Mouse (Mus musculus): ENCODE measurements around the gene Tagap. TPM values are rescaled to one million over a fixed set of nuclear protein-coding genes. Genes with fewer than 3 reads are reported as not detected.
"Not testable (repeated sequence)": the region's sequence is repeated elsewhere in the genome, so short reads cannot be mapped to it uniquely, and the experiment has no call there.

Gene Tagap
- polyA plus RNA-seq, 1 experiment from 2014 or later, result 0.43 TPM

DNA sequence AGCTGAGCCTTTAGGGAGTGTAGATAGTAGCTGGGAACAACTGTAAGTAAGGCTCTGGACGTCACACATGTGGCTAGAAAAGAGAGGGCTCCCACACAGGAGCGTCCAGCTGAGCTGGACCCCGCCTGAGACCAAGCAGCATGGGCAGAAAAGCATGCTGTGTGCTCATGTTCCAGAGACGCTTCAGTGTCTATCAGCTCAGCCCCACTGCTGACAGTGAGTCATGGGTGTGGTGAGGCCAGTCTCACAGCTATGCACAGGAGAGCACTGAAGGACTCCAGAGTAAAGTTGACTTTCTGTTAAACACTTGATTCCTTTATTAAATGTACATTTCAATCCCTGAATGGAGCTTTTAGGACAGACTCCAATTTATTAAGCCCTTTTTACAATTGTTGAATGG is 25.5 kb downstream of the Tagap start:
- not testable (repeated sequence) for ATAC-seq; H3K9ac ChIP-seq (replicated peaks; ENCODE audit: low read depth, low read length); H3K4me2 ChIP-seq (ENCODE audit: low read length); H3K36me3 ChIP-seq (ENCODE audit: control insufficient read depth, insufficient read depth); H3K9me3 ChIP-seq (ENCODE audit: control insufficient read depth, low read length); H3K27ac ChIP-seq (ENCODE audit: low read length); H3K4me3 ChIP-seq (replicated peaks; ENCODE audit: low read length); H3K27me3 ChIP-seq (replicated peaks; ENCODE audit: control insufficient read depth, insufficient read depth, low read length); H3K4me1 ChIP-seq (replicated peaks; ENCODE audit: control insufficient read depth, insufficient read depth, low read length)
- WGBS, result no CpG with 5 or more reads among the region's 4 CpGs

GRCm38 (mm10) chr17:7957242-7957641 is 31.4 kb downstream of the Tagap start:
- not testable (repeated sequence) for H3K4me2 ChIP-seq (ENCODE audit: low read length); H3K36me3 ChIP-seq (ENCODE audit: control insufficient read depth, insufficient read depth); ATAC-seq; H3K9ac ChIP-seq (replicated peaks; ENCODE audit: low read depth, low read length); H3K4me1 ChIP-seq (replicated peaks; ENCODE audit: control insufficient read depth, insufficient read depth, low read length); H3K4me3 ChIP-seq (replicated peaks; ENCODE audit: low read length); H3K27ac ChIP-seq (ENCODE audit: low read length); H3K9me3 ChIP-seq (ENCODE audit: control insufficient read depth, low read length); H3K27me3 ChIP-seq (replicated peaks; ENCODE audit: control insufficient read depth, insufficient read depth, low read length)
- 95% methylated on average over 8 of the region's 9 CpGs for WGBS

DNA sequence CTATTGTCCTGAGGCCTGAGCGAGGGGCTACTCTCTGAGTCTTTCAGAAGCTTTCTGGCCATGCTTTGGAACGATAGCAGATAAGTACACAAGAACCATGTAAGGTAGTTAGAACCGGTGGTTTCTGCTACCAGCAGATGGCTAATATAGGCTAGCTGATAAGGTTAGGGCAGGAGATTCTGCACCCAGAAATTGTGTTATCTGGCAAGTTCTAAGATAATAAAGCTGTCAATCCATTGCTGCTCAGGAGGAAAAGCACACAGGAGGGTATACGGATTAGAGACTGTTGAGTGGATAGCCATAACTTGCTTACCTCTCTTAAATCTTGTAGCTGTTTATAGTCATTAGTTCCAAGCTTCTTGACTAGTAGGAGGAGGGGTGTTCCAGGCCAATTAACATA is 37.5 kb downstream of the Tagap start:
- H3K4me3 ChIP-seq (replicated peaks; ENCODE audit: low read length); H3K36me3 ChIP-seq (ENCODE audit: control insufficient read depth, insufficient read depth); H3K4me1 ChIP-seq (replicated peaks; ENCODE audit: control insufficient read depth, insufficient read depth, low read length); ATAC-seq; H3K4me2 ChIP-seq (ENCODE audit: low read length); H3K27me3 ChIP-seq (replicated peaks; ENCODE audit: control insufficient read depth, insufficient read depth, low read length); H3K9ac ChIP-seq (replicated peaks; ENCODE audit: low read depth, low read length); H3K27ac ChIP-seq (ENCODE audit: low read length); H3K9me3 ChIP-seq (ENCODE audit: control insufficient read depth, low read length): not testable (repeated sequence)
- 91% methylated on average over 4 of the region's 4 CpGs for WGBS

GRCm38 (mm10) chr17:7964398-7964797 is 38.6 kb downstream of the Tagap start:
- not testable (repeated sequence) for H3K9me3 ChIP-seq (ENCODE audit: control insufficient read depth, low read length); H3K36me3 ChIP-seq (ENCODE audit: control insufficient read depth, insufficient read depth); H3K27me3 ChIP-seq (replicated peaks; ENCODE audit: control insufficient read depth, insufficient read depth, low read length); H3K4me1 ChIP-seq (replicated peaks; ENCODE audit: control insufficient read depth, insufficient read depth, low read length); H3K9ac ChIP-seq (replicated peaks; ENCODE audit: low read depth, low read length); H3K27ac ChIP-seq (ENCODE audit: low read length); H3K4me2 ChIP-seq (ENCODE audit: low read length); H3K4me3 ChIP-seq (replicated peaks; ENCODE audit: low read length); ATAC-seq
- 93% methylated on average over 2 of the region's 2 CpGs for WGBS

GRCm38 (mm10) chr17:7968490-7968889 is 42.7 kb downstream of the Tagap start:
- H3K36me3 ChIP-seq (ENCODE audit: control insufficient read depth, insufficient read depth), result not testable (repeated sequence)
- 92% methylated on average over 2 of the region's 5 CpGs for WGBS

GRCm38 (mm10) chr17:7969782-7970181 is 44.0 kb downstream of the Tagap start:
- H3K27me3 ChIP-seq (replicated peaks; ENCODE audit: control insufficient read depth, insufficient read depth, low read length); H3K9ac ChIP-seq (replicated peaks; ENCODE audit: low read depth, low read length); H3K4me2 ChIP-seq (ENCODE audit: low read length); H3K36me3 ChIP-seq (ENCODE audit: control insufficient read depth, insufficient read depth); H3K4me1 ChIP-seq (replicated peaks; ENCODE audit: control insufficient read depth, insufficient read depth, low read length); H3K4me3 ChIP-seq (replicated peaks; ENCODE audit: low read length); H3K27ac ChIP-seq (ENCODE audit: low read length); H3K9me3 ChIP-seq (ENCODE audit: control insufficient read depth, low read length); ATAC-seq: not testable (repeated sequence)
- WGBS, result 80% methylated on average over 1 of the region's 6 CpGs

More at GRCm38 (mm10) chr17:7968490-7968889, 42.7 kb downstream of the Tagap start:
- H3K9me3 ChIP-seq (ENCODE audit: control insufficient read depth, low read length); H3K4me2 ChIP-seq (ENCODE audit: low read length); H3K4me1 ChIP-seq (replicated peaks; ENCODE audit: control insufficient read depth, insufficient read depth, low read length); H3K27me3 ChIP-seq (replicated peaks; ENCODE audit: control insufficient read depth, insufficient read depth, low read length); H3K9ac ChIP-seq (replicated peaks; ENCODE audit: low read depth, low read length); H3K4me3 ChIP-seq (replicated peaks; ENCODE audit: low read length); H3K27ac ChIP-seq (ENCODE audit: low read length); ATAC-seq: not testable (repeated sequence)

GRCm38 (mm10) chr17:7983484-7983883 is 57.7 kb downstream of the Tagap start:
- H3K27me3 ChIP-seq (replicated peaks; ENCODE audit: control insufficient read depth, insufficient read depth, low read length); H3K4me2 ChIP-seq (ENCODE audit: low read length); H3K9ac ChIP-seq (replicated peaks; ENCODE audit: low read depth, low read length); H3K27ac ChIP-seq (ENCODE audit: low read length); H3K4me1 ChIP-seq (replicated peaks; ENCODE audit: control insufficient read depth, insufficient read depth, low read length); H3K36me3 ChIP-seq (ENCODE audit: control insufficient read depth, insufficient read depth); ATAC-seq; H3K4me3 ChIP-seq (replicated peaks; ENCODE audit: low read length); H3K9me3 ChIP-seq (ENCODE audit: control insufficient read depth, low read length): not testable (repeated sequence)
- WGBS, result 76% methylated on average over 1 of the region's 2 CpGs

Other genes starting within 250 kb of the Tagap start
- 3.0 and 4.1 TPM in 2 replicates for gene Fndc1, start 98.7 kb upstream of the Tagap start, polyA plus RNA-seq (2015; fragmentation: Nextera tagmentation; extraction: Ambion mirVana)
- 68.0 and 77.9 TPM in 2 replicates for gene Rsph3a, start 19.6 kb downstream of the Tagap start, polyA plus RNA-seq (2015; fragmentation: Nextera tagmentation; extraction: Ambion mirVana)
- not detected in 2 replicates for gene Gm49673, start 221.8 kb downstream of the Tagap start, polyA plus RNA-seq (2015; fragmentation: Nextera tagmentation; extraction: Ambion mirVana)
- 7.3 and 9.7 TPM in 2 replicates for gene Rnaset2a, start 222.1 kb downstream of the Tagap start, polyA plus RNA-seq (2015; fragmentation: Nextera tagmentation; extraction: Ambion mirVana)
- 27.1 and 31.0 TPM in 2 replicates for gene Fgfr1op, start 239.5 kb downstream of the Tagap start, polyA plus RNA-seq (2015; fragmentation: Nextera tagmentation; extraction: Ambion mirVana)